In genomic region chr7:136675041-136675440, GRCm38 (mm10) we compare ENCODE assay signal across 19 mouse cellular contexts.
A peak's percentile ranks its signal among the peaks of the same experiment; 100 is the strongest.
DNase-seq lines count a peak whose midpoint lies in the region; ATAC-seq and TF ChIP-seq lines count a peak whose summit lies in the region.
"Had no signal": no experiment of that assay in that cellular context is flagged by ENCODE, and none has a peak within 500 bp of the region (broad histone marks: within the 10 kb centered on the region; RNA-seq: fewer than 3 reads in every experiment).

No protein-coding gene starts in this region.

- H3K4me1 ChIP-seq in heart, embryonic 11.5 days (ENCODE audit: control insufficient read depth, insufficient read depth, low read length) = no peaks in the 10 kb centered on the region
- H3K4me1 ChIP-seq: heart, embryonic 13.5 days had no signal

- ATAC-seq in heart, embryonic 11.5 days (replicated peaks; ENCODE audit: insufficient number of reproducible peaks, low FRiP score, low TSS enrichment) = no peak
- ATAC-seq: forebrain, embryonic 16.5 days; hindbrain, embryonic 16.5 days had no signal

- H3K4me3 ChIP-seq in gastrocnemius, adult 2 months = no peak overlapping the region
- no peak overlapping the region for H3K4me3 ChIP-seq in heart, embryonic 11.5 days (ENCODE audit: low read depth, low read length)
- H3K4me3 ChIP-seq: embryonic facial prominence, embryonic 13.5 days; forebrain, embryonic 12.5 days; heart, embryonic 13.5 days; hindbrain, embryonic 12.5 days had no signal

- intact Hi-C loops in gastrocnemius, adult 2 months (cut with DNase I) = no loop called here
- intact Hi-C loops in heart, postnatal 10 days (cut with DNase I) = no loop called here
- intact Hi-C loops in heart, postnatal 36 days (cut with DNase I) = no loop called here

- TF ChIP-seq CTCF in gastrocnemius, adult 2 months (IDR thresholded peaks at IDR 0.05) = no peak

- no peak overlapping the region for H3K9ac ChIP-seq in heart, embryonic 11.5 days (ENCODE audit: low read depth, low read length)
- H3K9ac ChIP-seq: embryonic facial prominence, embryonic 13.5 days; forebrain, embryonic 12.5 days; heart, embryonic 13.5 days; hindbrain, embryonic 12.5 days had no signal

- no peak for DNase-seq in gastrocnemius, adult 2 months
- no peak for DNase-seq in gastrocnemius, postnatal 4 days (ENCODE audit: low spot score in 2 of 2)
- peak; percentile 94 for DNase-seq in heart, adult 11 months
- no peak for DNase-seq in heart, postnatal 4 days
- DNase-seq in heart, postnatal 10 days = peak; percentile 9 to 12
- DNase-seq in heart, postnatal 36 days = peak; percentile 5
- DNase-seq: adrenal gland, postnatal 14 days; cerebellum, adult 18-20 months; cerebellum, adult 9-11 months; cerebellum, postnatal 36 days; kidney, adult 11 months; kidney, adult 9 months had no signal

- no peaks in the 10 kb centered on the region for H3K36me3 ChIP-seq in heart, embryonic 11.5 days (ENCODE audit: control insufficient read depth, insufficient read depth, low read length)
- H3K36me3 ChIP-seq: embryonic facial prominence, embryonic 13.5 days; forebrain, embryonic 12.5 days; heart, embryonic 13.5 days; hindbrain, embryonic 12.5 days had no signal

- H3K9me3 ChIP-seq in heart, embryonic 11.5 days (replicated peaks; ENCODE audit: control insufficient read depth, low read length) = no peaks in the 10 kb centered on the region
- H3K9me3 ChIP-seq: embryonic facial prominence, embryonic 13.5 days; forebrain, embryonic 12.5 days; heart, embryonic 13.5 days; hindbrain, embryonic 12.5 days had no signal

- peaks cover 3% of the 10 kb centered on the region; the same call in 1 of the 2 replicates for H3K27me3 ChIP-seq in heart, embryonic 11.5 days (ENCODE audit: control insufficient read depth, insufficient read depth, low read length)

- peak overlapping the region; percentile 63; the same call in 1 of the 2 replicates for H3K27ac ChIP-seq in gastrocnemius, adult 2 months
- H3K27ac ChIP-seq in heart, embryonic 11.5 days (ENCODE audit: low read depth, low read length) = no peak overlapping the region
- H3K27ac ChIP-seq: embryonic facial prominence, embryonic 13.5 days; forebrain, embryonic 12.5 days; heart, embryonic 13.5 days; hindbrain, embryonic 12.5 days had no signal

- 45% methylated on average over 5 of the region's 5 CpGs for WGBS in heart, embryonic 11.5 days (ENCODE audit: insufficient replicate concordance)

- no peak overlapping the region for H3K4me2 ChIP-seq in heart, embryonic 11.5 days
- H3K4me2 ChIP-seq: embryonic facial prominence, embryonic 13.5 days; forebrain, embryonic 12.5 days; heart, embryonic 13.5 days; hindbrain, embryonic 12.5 days had no signal

Comparison
In these comparisons a context has a peak if more than half of its experiments do, and no peak if none do; other contexts are left out.
1. DNase-seq: peak in heart, adult 11 months (single experiment), heart, postnatal 10 days (2 of 2) and heart, postnatal 36 days (2 of 2); none in gastrocnemius, adult 2 months (single experiment), gastrocnemius, postnatal 4 days (0 of 2) and heart, postnatal 4 days (single experiment).